Mouse (Mus musculus) CH12.LX (cell line): Measurements from ENCODE around the gene Ccdc158. TPM values are rescaled to one million over a fixed set of nuclear protein-coding genes. Genes with fewer than 3 reads are reported as not detected.

ENCODE experiments used
- DNase-seq: peaks from one replicate; pipeline ENCODE4 v3.0.0-alpha.2; 2013; ENCODE audit errors: extremely low read depth
- H3K27ac ChIP-seq: 2 replicates; pipeline ENCODE4 v1.5.1; 2012; ENCODE audit warnings: low read depth, mild to moderate bottlenecking, control low read depth, moderate library complexity; ENCODE audit not compliant: insufficient read depth
- H3K27me3 ChIP-seq: replicated peaks from 2 replicates; pipeline ENCODE3; 2012; ENCODE audit warnings: inconsistent platforms
- H3K36me3 ChIP-seq, 2 experiments: replicated peaks in 1 of 2; 2 replicates each; pipeline versions ENCODE3 to v1.6.1; 2012; ENCODE audit warnings: inconsistent platforms in 1 of 2, low read length in 1 of 2, mild to moderate bottlenecking in 1 of 2, mixed read lengths in 1 of 2, moderate library complexity in 1 of 2; ENCODE audit not compliant: control insufficient read depth in 1 of 2, insufficient read depth in 1 of 2
- H3K4me1 ChIP-seq, 2 experiments: 2 replicates each; pipeline ENCODE4 v1.6.1; 2012; ENCODE audit warnings: inconsistent platforms in 1 of 2, moderate library complexity in 1 of 2; ENCODE audit not compliant: insufficient read depth in 2 of 2, control insufficient read depth in 1 of 2
- H3K4me2 ChIP-seq: 2 replicates; pipeline ENCODE4 v1.6.1; 2012; ENCODE audit warnings: low read depth, mild to moderate bottlenecking, control low read depth; ENCODE audit not compliant: poor library complexity, insufficient read depth, severe bottlenecking
- H3K4me3 ChIP-seq, 3 experiments: fragments of 150-350 bp in 1 of 3; sonication (generic) in 1 of 3; replicated peaks in 1 of 3; 2 replicates each; pipeline versions ENCODE3 to v1.5.1; 2011 to 2012; ENCODE audit warnings: low read depth in 2 of 3, low read length in 2 of 3, mild to moderate bottlenecking in 2 of 3, moderate library complexity in 2 of 3, control low read depth in 1 of 3, improper control_type of control experiment in 1 of 3, inconsistent platforms in 1 of 3, mixed read lengths in 1 of 3; ENCODE audit not compliant: poor library complexity in 1 of 3
- H3K79me2 ChIP-seq: replicated peaks from 2 replicates; pipeline ENCODE4 v1.6.1; 2012; ENCODE audit warnings: mild to moderate bottlenecking, moderate library complexity; ENCODE audit not compliant: control insufficient read depth, poor library complexity, insufficient read depth, severe bottlenecking; ENCODE audit errors: extremely low read depth
- H3K9ac ChIP-seq: 2 replicates; pipeline ENCODE4 v1.6.1; 2012; ENCODE audit warnings: low read depth, mild to moderate bottlenecking, control low read depth, moderate library complexity; ENCODE audit not compliant: insufficient read depth
- H3K9me3 ChIP-seq: replicated peaks from 2 replicates; pipeline ENCODE3; 2012; ENCODE audit warnings: low read length, inconsistent platforms, mixed read lengths
- HCFC1 ChIP-seq: IDR thresholded peaks from 2 replicates; pipeline ENCODE4 v1.6.1; 2012; ENCODE audit warnings: low read depth, mild to moderate bottlenecking, inconsistent platforms, low read length, improper control_type of control experiment
- IRF4 ChIP-seq: IDR thresholded peaks from 2 replicates; pipeline ENCODE4 v1.6.1; 2014; ENCODE audit warnings: low read depth, mild to moderate bottlenecking, inconsistent platforms, low read length, improper control_type of control experiment
- JUN ChIP-seq: IDR thresholded peaks from 2 replicates; pipeline ENCODE4 v1.6.1; 2011; ENCODE audit warnings: low read depth, mild to moderate bottlenecking, low read length, improper control_type of control experiment, moderate library complexity; ENCODE audit not compliant: insufficient read depth
- MAFK ChIP-seq: IDR thresholded peaks from 2 replicates; pipeline ENCODE4 v1.6.1; 2011; ENCODE audit warnings: low read length, improper control_type of control experiment; ENCODE audit not compliant: insufficient replicate concordance
- MAX ChIP-seq: IDR thresholded peaks from 2 replicates; pipeline ENCODE4 v1.6.1; 2011; ENCODE audit warnings: low read length, improper control_type of control experiment
- MEF2A ChIP-seq: IDR thresholded peaks from 2 replicates; pipeline ENCODE4 v1.6.1; 2014; ENCODE audit warnings: low read depth, mild to moderate bottlenecking, inconsistent platforms, low read length, improper control_type of control experiment, borderline replicate concordance
- MYC ChIP-seq: IDR thresholded peaks from 2 replicates; pipeline ENCODE4 v1.6.1; 2011; ENCODE audit warnings: low read depth, mild to moderate bottlenecking, improper control_type of control experiment, low read length
- PAX5 ChIP-seq: IDR thresholded peaks from 2 replicates; pipeline ENCODE4 v1.6.1; 2012; ENCODE audit warnings: low read length, inconsistent platforms, mixed read lengths
- POLR2A ChIP-seq: IDR thresholded peaks from 2 replicates; pipeline ENCODE4 v1.6.1; 2011; ENCODE audit warnings: low read depth, mild to moderate bottlenecking, improper control_type of control experiment, low read length
- RCOR1 ChIP-seq: conservative IDR thresholded peaks from 2 replicates; pipeline ENCODE4 v1.6.1; 2012; ENCODE audit warnings: low read depth, mild to moderate bottlenecking, inconsistent platforms, low read length, improper control_type of control experiment
- TBP ChIP-seq: conservative IDR thresholded peaks from 2 replicates; pipeline ENCODE4 v1.6.1; 2011; ENCODE audit warnings: low read depth, low read length, improper control_type of control experiment
- USF1 ChIP-seq: IDR thresholded peaks from 2 replicates; pipeline ENCODE4 v1.6.1; 2014; ENCODE audit warnings: low read depth, mild to moderate bottlenecking, inconsistent platforms, low read length, improper control_type of control experiment
- ZNF384 ChIP-seq: IDR thresholded peaks from 2 replicates; pipeline ENCODE4 v1.6.1; 2012; ENCODE audit warnings: low read depth, low read length, improper control_type of control experiment, inconsistent platforms
- dilution Hi-C: fragments of 300-500 bp; cut with MboI; formaldehyde crosslinking; loops from 2 replicates; pipeline ENCODE4 v1.14.3; 2020; ENCODE audit warnings: low sequenced_read_pairs; ENCODE audit not compliant: extremely low pct_unique_long_range_greater_than_20kb, extremely low pct_ligation_motif_present
- in situ Hi-C: fragments of 300-500 bp; cut with MboI; formaldehyde crosslinking; loops from 3 replicates; pipeline ENCODE4 v1.14.3; 2019; ENCODE audit warnings: low sequenced_read_pairs, low pct_ligation_motif_present, low pct_unique_long_range_greater_than_20kb, mixed read lengths
- polyA plus RNA-seq: library from polyadenylated mRNA; unstranded; fragments of >175 nt; gene quantifications from 2 replicates; pipeline ENCODE4 v1.2.1, GENCODE M21; 2012; ENCODE audit warnings: low read depth; ENCODE audit not compliant: insufficient read length
- total RNA-seq, 2 experiments: library from RNA; depleted of rRNA; stranded (reverse); fragments of 300-350 nt in 1 of 2; fragments of >200 nt in 1 of 2; gene quantifications; 2 replicates each; pipeline ENCODE4 v1.2.3; 2012 to 2014

Gene Ccdc158
- total and polyA plus RNA-seq, 3 experiments = not detected

DNA sequence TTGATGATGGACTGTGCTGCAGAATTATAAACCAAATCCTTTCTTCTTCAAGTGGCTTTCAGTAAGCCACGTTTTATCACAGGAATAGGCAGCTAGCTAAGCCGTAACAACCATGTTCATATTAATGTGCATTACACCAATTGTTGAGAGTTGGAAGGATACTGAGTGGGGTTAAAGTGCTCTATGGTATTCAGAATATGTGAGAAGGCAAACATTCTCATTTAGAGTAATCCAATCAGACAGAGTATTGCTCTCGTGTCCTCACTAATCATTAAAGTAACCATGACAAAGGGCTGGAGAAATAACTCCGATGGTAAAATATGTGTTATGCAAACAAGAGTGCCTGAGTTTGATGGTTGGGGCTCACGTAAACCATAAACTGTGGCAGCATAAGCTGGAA lies 53.2 kb downstream of the Ccdc158 start:
- H3K36me3 ChIP-seq = no peaks in the 10 kb centered on the region
- H3K27me3 ChIP-seq = no peaks in the 10 kb centered on the region
- H3K4me1 ChIP-seq = peaks cover 0 to 7% of the 10 kb centered on the region in 2 experiments; a peak in 1 of 4 replicates
- no peak for TF ChIP-seq MAFK
- TF ChIP-seq TBP = no peak
- no peak for TF ChIP-seq MYC
- TF ChIP-seq HCFC1 = no peak
- in situ Hi-C loops = no loop called here
- no peak for DNase-seq
- H3K4me2 ChIP-seq = no peak overlapping the region
- dilution Hi-C loops = no loop called here
- H3K4me3 ChIP-seq = no peak overlapping the region
- H3K27ac ChIP-seq = no peak overlapping the region
- no peaks in the 10 kb centered on the region for H3K9me3 ChIP-seq
- no peak overlapping the region for H3K9ac ChIP-seq
- H3K79me2 ChIP-seq = no peaks in the 10 kb centered on the region

DNA sequence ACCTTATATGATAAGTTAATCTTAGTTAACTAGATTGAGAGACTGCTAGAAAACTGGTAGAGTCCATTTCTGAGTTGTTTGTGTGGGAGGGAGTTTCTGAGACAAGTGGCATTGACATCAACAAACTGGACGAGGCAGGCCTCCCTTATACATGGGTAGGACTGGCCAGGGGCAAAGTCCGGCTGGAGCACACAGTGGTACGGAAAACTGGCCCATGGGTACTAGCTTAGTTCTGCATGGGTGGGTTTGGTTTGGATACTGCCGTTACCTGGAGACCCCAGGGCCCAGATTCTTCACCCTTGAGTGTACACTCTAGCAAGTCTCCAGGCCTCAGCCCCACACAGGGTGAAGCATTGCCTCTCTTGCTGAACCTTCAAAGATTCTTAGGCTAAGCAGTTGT lies 62.3 kb downstream of the Ccdc158 start:
- Histone ChIP-seq H3K27ac (no peak overlapping the region), H3K4me3 (no peak overlapping the region), H3K4me1 (no peaks in the 10 kb centered on the region), H3K79me2 (no peaks in the 10 kb centered on the region), H3K4me2 (no peak overlapping the region), H3K27me3 (no peaks in the 10 kb centered on the region), H3K9ac (no peak overlapping the region)
- dilution Hi-C loops = no loop called here
- in situ Hi-C loops = no loop called here
- no peak for DNase-seq
- TF ChIP-seq RCOR1 (no peak), POLR2A (no peak), MAX (no peak), IRF4 (no peak), JUN (no peak), MEF2A (no peak), USF1 (no peak), PAX5 (no peak)
- TF ChIP-seq, all 38 proteins: peak for 0
- no peaks in the 10 kb centered on the region for H3K9me3 ChIP-seq
- H3K36me3 ChIP-seq = no peaks in the 10 kb centered on the region

- H3K79me2 ChIP-seq = no peaks in the 10 kb centered on the region
- no peak overlapping the region for H3K27ac ChIP-seq
- H3K36me3 ChIP-seq = no peaks in the 10 kb centered on the region
- H3K4me1 ChIP-seq = peaks cover 0 to 7% of the 10 kb centered on the region in 2 experiments; a peak in 2 of 4 replicates
- no peak overlapping the region for H3K4me3 ChIP-seq
- dilution Hi-C loops = no loop called here
- H3K27me3 ChIP-seq = no peaks in the 10 kb centered on the region
- in situ Hi-C loops = no loop called here
- no peak overlapping the region for H3K9ac ChIP-seq
- TF ChIP-seq MAX = no peak
- no peak for TF ChIP-seq ZNF384
- no peak for DNase-seq
- H3K4me2 ChIP-seq = no peak overlapping the region
- H3K9me3 ChIP-seq = no peaks in the 10 kb centered on the region
Measured at GRCm38 (mm10) chr5:92607492-92608229, 67.4 kb downstream of the Ccdc158 start.
